Mouse (Mus musculus) left cerebral cortex, adult 2 months (tissue): Measurements from ENCODE around the gene Lhfp. TPM values are rescaled to one million over a fixed set of nuclear protein-coding genes. Genes with fewer than 3 reads are reported as not detected.
"Not testable (repeated sequence)": the region's sequence is repeated elsewhere in the genome, so short reads cannot be mapped to it uniquely, and the experiment has no call there.

Experiments used
- DNase-seq, 2 experiments: peaks; one replicate each; pipeline ENCODE4 v3.0.0; 2021 to 2022; ENCODE audit warnings: low spot score in 2 of 2, mixed read lengths in 1 of 2; ENCODE audit errors: extremely low spot score in 1 of 2
- H3K27ac ChIP-seq: fragments of 200-600 bp; 2 replicates; pipeline ENCODE4 v1.8.1; 2022
- H3K4me3 ChIP-seq: fragments of 200-600 bp; 2 replicates; pipeline ENCODE4 v1.8.1; 2022
- CTCF ChIP-seq: fragments of 200-600 bp; IDR thresholded peaks from 2 replicates; pipeline ENCODE4 v1.8.1; 2022; ENCODE audit warnings: antibody characterized with exemption, mild to moderate bottlenecking, moderate library complexity
- intact Hi-C: fragments of 180-260 bp; cut with DNase I; formaldehyde crosslinking; loops from one replicate; pipeline ENCODE4 v1.15.1; 2025
- total RNA-seq, 2 experiments: library from RNA; stranded (reverse); gene quantifications; 2 replicates each; pipeline ENCODE4 v1.2.3; 2021

The Lhfp gene
- total RNA-seq, 2 experiments from 2014 or later = 32.9 to 34.4 TPM

DNA sequence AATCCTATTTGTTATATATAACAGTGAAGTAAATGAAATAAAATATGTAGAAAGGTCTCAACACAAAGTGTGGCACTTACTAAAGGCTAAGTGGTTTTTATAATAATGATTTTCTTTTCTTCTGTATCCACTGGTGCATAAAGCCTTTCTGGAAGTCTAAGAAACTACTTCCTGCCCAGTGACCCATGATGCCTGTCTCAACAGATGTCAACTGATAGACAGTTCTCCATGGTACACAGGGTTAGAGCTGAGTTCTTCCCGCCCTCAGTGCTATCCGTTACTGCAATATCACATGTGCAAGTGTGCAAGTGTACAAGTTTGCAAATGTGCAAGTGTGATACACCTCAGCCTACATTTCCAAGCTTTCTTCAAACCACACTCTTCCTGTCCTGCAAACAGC lies 236.7 kb downstream of the Lhfp start:
- no peak overlapping the region for H3K27ac ChIP-seq
- H3K4me3 ChIP-seq = no peak overlapping the region
- DNase-seq = no peak
- intact Hi-C loops = no loop called here
- no peak for TF ChIP-seq CTCF

DNA sequence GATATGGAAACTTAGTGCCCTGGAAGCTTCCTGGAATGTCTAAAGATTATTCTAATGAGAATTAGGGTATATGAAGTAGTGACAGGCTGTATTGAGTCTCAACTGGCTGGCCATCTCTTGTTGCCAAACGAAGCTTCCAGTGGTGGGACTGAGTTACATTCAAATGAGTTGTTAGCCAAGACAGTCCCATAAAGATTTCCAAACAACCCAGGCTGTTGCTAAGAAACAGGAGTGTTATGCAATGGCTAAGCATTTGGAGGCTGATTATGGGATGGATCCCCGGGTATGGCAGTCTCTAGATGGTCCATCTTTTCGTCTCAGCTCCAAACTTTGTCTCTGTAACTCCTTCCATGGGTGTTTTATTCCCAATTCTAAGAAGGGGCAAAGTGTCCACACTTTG lies 240.7 kb downstream of the Lhfp start:
- intact Hi-C loops, DNase-seq: not testable (repeated sequence)

GRCm38 (mm10) chr3:53284023-53284422 lies 242.7 kb downstream of the Lhfp start:
- Histone ChIP-seq H3K4me3 (no peak overlapping the region), H3K27ac (no peak overlapping the region)
- no peak for DNase-seq
- intact Hi-C loops = no loop called here
- no peak for TF ChIP-seq CTCF

More for the DNA sequence above, 240.7 kb downstream of the Lhfp start:
- H3K4me3 ChIP-seq, H3K27ac ChIP-seq: not testable (repeated sequence)

GRCm38 (mm10) chr3:53284471-53285177 lies 243.3 kb downstream of the Lhfp start:
- intact Hi-C loops = no loop called here
- DNase-seq = no peak
- H3K4me3 ChIP-seq = no peak overlapping the region
- TF ChIP-seq CTCF = no peak
- no peak overlapping the region for H3K27ac ChIP-seq

DNA sequence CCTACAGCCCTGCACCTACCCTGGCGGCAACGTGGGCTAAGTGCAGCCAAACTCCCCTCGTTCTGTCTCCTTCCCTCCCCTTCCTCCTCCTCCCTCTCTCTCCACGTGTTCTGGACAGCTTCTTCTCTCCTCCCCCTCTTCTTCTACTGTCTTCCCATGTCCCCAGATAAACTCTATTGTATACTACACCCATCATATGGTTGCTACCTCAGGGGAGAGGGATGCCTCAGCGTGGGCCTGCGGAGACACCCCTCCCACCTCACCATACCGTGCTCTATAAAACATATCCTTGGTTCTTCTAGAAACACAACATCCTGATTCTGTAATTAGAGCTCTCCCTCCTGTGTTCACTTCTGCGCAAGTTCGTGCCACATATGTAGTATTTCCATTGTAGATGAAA lies 247.3 kb downstream of the Lhfp start:
- no peak overlapping the region for H3K4me3 ChIP-seq
- no peak for DNase-seq
- peak; percentile 3; the same call in 1 of the 2 replicates for TF ChIP-seq CTCF
- no peak overlapping the region for H3K27ac ChIP-seq
- intact Hi-C loops = no loop called here

- intact Hi-C loops = no loop called here
- no peak for DNase-seq
- H3K27ac ChIP-seq = no peak overlapping the region
- peak overlapping the region; percentile 6; the same call in 1 of the 2 replicates for H3K4me3 ChIP-seq
- TF ChIP-seq CTCF = no peak; the same call in 1 of the 2 replicates
Observed at GRCm38 (mm10) chr3:53289589-53290219, 248.4 kb downstream of the Lhfp start.

DNA sequence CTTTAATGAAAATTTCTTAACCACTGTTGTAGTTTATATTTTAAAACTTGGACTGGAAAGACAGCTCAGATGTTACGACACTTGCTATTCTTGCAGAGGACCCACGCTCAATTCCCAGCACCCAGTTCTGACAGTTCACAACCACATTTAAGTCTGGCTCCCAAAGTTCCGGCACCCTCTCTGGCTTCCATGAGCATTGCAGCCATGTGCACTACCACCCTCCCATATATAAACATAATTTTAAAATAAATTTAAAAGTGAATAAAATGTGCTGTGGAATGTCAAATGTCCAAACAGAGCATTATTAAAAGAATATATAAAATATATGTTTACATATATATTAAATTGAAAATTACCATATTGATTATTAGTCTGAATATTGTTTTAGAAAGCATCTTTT lies 249.9 kb downstream of the Lhfp start:
- no peak; the same call in 1 of the 2 replicates for TF ChIP-seq CTCF
- no peak for DNase-seq
- intact Hi-C loops = no loop called here
- no peak overlapping the region for H3K4me3 ChIP-seq
- no peak overlapping the region for H3K27ac ChIP-seq

- DNase-seq = no peak
- Histone ChIP-seq H3K4me3 (no peak overlapping the region), H3K27ac (no peak overlapping the region)
- intact Hi-C loops = no loop called here
- no peak for TF ChIP-seq CTCF
Observed at GRCm38 (mm10) chr3:53291945-53292344, 250.6 kb downstream of the Lhfp start.

GRCm38 (mm10) chr3:53292474-53292873 lies 251.1 kb downstream of the Lhfp start:
- no peak overlapping the region for H3K4me3 ChIP-seq
- intact Hi-C loops = no loop called here
- H3K27ac ChIP-seq = no peak overlapping the region
- no peak for TF ChIP-seq CTCF
- DNase-seq = no peak

- intact Hi-C loops = no loop called here
- no peak overlapping the region for H3K4me3 ChIP-seq
- TF ChIP-seq CTCF = no peak
- DNase-seq = no peak
- H3K27ac ChIP-seq = no peak overlapping the region
Observed at GRCm38 (mm10) chr3:53292979-53293378, 251.7 kb downstream of the Lhfp start.

- TF ChIP-seq CTCF = no peak
- intact Hi-C loops = no loop called here
- DNase-seq = no peak
Observed at GRCm38 (mm10) chr3:53293901-53294433, 252.6 kb downstream of the Lhfp start.

GRCm38 (mm10) chr3:53294855-53295254 lies 253.5 kb downstream of the Lhfp start:
- Histone ChIP-seq H3K4me3 (no peak overlapping the region), H3K27ac (no peak overlapping the region)
- intact Hi-C loops = no loop called here
- TF ChIP-seq CTCF = no peak
- DNase-seq = no peak

More at GRCm38 (mm10) chr3:53293901-53294433, 252.6 kb downstream of the Lhfp start:
- no peak overlapping the region for H3K4me3 ChIP-seq
- no peak overlapping the region for H3K27ac ChIP-seq
